Mouse (Mus musculus) megakaryocyte, adult 5-6 weeks (primary cell): ENCODE measurements around the gene Ephb1. TPM values are rescaled to one million over a fixed set of nuclear protein-coding genes. Genes with fewer than 3 reads are reported as not detected.

Experiments
- ATAC-seq: 2 replicates; pipeline ENCODE4 v1.8.0; 2016; ENCODE audit warnings: mild to moderate bottlenecking, inconsistent platforms; ENCODE audit not compliant: poor library complexity, severe bottlenecking
- total RNA-seq, 2 experiments: library from RNA; stranded (forward) in 1 of 2; stranded (reverse) in 1 of 2; fragments of 153-499, 151-499 nt in 1 of 2; fragments of 221-1000, 200-1000 nt in 1 of 2; gene quantifications; 2 replicates each; pipeline versions ENCODE4 v1.2.3 to v1.2.4; 2015 to 2017

Ephb1 gene
- total RNA-seq (2015) (not detected in 2 replicates), total RNA-seq (2017) (not detected in 2 replicates)

DNA sequence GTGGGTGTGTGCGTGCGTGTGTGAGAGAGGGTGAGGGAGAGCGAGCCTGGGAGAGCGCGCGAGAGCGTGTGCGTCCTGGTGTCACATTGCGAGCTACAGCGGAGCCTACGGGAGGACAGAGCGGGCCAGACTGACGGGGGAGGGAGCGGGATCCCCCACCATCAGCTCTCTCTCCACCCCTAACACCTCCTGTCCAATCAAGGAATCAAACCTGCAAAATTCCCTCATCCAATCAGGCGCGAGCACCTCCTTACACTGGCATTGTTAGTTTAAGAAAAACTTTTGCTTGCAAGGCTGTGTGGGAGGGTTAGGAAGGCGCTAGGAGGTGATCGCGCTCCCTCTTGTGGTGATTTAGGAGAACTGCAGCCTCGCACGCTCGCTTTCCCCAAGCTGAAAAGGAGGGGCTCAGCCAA, at the start of gene Ephb1:
Ephb1 (minus strand) TSS at position 133 of the 413 bp plus-strand sequence.
- peak; percentile 79 for ATAC-seq

DNA sequence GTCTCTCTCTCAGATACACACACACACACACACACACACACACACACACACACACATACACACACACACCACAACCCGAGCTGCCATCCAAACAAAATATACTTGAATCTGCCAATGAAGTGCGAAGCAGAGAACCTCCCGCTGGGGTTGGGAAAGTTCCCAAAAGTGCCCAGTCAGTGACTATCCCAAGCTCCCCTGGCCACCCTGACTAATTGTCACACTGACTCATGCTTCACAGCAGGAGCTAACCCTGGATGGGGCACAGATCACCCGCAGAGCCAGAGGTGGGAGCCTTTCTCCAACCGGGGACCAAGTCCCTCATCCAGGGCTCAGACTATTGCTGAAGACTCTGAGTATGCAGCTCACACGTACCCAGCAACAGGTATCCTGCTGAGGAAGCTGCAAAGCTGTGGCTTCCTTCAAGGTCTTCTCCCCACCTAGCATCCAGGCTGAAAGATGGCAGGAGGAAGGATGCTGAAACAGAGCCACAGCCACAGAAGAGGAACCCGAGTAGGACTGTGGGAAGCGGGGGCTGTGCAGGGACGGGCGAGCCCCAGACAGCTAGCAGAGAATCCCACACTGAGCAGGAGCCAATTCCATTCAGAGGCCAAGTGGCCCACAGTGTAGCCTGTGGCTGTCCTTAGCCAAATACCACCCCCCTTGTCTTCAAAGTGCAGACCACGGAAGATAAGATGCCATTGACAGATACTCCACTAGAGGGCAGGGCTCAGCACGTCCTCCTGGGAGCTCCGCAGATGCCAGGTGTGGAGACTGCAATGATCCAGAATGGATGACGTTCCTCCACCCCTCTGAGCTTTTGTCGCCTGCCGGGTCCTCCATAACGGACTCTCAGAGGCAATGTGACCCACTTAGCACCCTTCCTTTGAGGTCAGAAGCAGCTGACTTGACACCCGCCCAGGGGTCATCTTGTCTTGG, 48.9 kb upstream of the Ephb1 start:
- no peak for ATAC-seq

DNA sequence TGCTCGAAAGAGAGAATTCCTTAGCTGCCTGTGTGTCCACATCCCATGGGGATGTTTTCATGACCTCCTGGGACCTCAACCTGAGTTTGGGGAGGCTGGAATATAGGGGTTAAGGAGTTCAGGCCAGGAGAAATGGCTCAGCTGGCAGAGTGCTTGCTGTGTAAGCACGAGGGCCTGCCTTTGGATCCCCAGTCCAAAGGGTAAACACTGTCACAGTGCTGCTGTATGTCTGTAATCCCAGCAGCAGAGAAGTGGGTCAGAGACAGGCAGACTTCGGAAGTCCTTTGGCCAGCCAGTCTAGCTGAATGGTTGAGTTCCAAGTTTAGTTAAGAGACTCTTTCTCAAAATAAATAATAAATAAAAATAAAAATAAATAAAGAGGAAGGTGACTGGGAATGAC, 48.2 kb upstream of the Ephb1 start:
- ATAC-seq: no peak

DNA sequence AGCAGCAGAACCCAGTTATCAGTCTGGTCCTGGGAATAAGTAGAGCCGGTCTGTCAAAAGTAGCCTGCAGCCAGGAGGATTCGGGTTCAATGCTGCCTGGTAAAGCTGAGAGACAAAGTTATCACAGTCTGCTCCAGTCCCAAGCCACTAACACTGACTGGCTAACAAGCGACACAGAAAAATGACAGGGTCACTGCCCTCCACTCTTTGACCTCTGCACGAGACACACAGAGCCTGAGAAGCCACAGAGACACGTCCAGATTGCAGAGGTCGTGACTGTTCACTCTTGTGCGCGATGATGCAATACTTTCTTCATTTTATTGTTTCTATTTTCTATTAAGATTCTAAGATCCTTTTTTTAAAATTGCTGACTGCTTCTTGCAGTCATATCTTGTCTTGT, 33.8 kb upstream of the Ephb1 start:
- no peak for ATAC-seq

DNA sequence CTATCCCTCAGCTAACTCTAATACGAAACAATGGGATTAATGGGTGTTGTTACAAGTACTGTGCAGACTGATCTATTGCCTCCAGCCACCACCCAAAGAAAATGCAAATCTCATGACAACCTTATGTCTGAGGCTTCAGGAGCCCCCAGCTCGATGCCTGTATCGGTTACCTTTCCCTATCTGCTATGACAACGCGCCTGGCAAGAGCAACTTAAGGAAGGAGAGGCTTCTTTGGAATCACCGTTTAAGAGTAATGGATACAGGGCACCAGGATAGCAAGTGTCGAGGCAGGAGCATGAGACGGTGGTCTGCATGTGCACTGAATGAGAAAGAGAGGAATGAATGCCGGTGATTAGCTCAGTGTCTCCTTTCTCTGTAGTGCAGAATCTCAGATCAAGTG, 32.3 kb upstream of the Ephb1 start:
- no peak for ATAC-seq

DNA sequence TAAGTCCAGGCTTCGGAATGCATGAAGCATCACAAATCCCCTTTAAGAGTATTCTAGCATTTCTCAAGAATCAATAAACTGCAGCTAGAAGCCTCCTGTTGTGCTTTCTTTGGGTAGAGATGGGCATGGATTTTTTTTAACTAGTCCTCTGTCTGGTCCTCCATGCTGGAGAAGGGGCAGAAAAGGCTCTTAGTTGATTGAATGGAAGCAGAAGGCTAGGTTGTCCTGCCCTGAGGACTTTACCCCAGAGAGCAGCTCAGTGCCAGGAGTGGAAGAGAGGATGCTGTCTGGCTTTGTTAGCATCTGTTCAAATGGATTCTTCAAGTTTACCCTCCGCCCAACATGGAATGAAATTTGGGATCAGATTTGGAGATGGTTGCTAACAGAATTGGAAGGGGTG, 25.7 kb upstream of the Ephb1 start:
- ATAC-seq: no peak

DNA sequence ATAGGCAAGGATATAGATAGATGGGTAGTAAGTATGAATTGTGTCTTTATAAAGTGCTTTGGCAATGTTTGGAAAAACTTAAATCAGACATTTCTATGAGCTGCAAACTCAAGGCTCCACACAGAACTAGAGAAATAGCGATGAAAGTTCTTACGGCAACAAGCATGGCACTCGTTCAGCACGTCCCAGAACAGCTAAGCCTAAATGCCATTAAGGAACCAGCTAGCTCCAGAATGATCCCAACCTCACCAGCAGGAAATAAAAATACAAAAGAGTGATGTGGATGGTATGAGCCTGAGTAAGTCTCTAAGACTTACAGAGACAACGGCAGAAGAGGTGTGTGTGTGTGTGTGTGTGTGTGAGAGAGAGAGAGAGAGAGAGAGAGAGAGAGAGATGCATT, 20.2 kb upstream of the Ephb1 start:
- no peak for ATAC-seq

DNA sequence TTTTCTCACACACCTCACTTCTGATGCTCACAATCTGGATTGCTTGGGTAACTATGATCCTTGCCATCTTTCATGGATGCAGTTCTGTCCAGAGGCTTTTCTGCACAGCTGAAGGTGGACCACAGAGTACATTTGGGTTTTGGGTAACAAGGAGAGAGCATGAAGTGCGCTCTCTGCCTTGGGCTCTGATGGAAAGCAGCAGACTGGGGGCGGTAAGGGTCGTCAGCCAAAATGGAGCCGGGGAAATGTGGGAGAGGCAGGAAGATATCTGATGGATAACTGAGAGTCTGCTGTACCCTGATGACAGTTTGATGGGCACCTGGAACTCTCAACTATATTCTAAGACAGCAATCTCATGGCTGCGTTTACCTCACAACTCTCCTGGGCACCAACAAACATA, 19.4 kb upstream of the Ephb1 start:
- ATAC-seq: no peak

DNA sequence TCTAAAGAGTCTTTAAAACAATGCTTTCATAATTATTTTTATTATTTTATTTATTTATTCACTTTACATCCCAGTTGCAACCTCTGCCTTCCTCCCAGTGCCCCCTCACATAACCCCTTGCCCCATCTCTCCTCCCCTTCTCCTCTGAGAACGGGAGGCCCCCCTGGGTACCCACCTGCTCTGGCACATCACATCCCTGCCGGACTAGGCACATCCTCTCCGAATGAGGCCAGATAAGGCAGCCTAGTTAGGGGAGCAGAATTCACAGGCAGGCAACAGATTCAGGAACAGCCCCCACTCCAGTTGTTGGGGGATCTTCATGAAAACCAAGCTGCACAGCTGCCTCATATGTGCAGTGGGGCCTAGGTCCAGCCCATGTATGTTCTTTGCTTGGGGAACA, 17.4 kb upstream of the Ephb1 start:
- no peak for ATAC-seq

DNA sequence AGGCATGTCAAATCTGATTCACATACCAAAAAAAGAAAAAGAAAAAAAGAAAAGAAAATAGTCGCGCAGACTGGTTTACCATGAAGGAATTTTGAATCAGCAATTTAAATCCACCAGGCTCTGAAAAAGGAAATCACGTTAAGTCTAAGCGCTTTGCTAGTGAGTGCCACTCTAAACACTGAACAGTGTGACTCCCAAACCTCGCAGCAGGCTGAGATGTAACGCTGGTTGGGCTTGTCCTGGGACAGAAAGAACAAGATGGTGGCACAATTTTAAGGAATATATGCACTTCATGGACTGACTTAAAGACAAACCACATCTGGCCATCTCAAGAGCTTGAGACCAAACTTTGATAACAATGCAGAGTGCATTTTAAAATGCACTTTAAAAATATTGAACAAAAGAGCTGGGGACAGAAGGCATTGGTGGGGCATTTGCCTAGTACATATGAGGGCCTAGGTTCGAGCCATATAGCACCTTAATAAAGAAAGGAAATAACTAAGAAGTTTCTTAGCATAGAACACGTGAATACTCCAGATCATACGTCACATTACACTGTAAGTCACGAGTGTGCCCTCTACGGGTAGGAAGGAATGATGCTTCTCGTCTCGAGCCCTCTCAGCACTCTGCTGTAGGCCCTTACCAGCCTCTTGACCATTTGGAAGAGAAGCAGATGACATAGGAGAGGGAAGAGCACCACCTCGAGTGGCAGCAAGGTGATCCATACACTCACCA, 16.7 kb upstream of the Ephb1 start:
- ATAC-seq: no peak

DNA sequence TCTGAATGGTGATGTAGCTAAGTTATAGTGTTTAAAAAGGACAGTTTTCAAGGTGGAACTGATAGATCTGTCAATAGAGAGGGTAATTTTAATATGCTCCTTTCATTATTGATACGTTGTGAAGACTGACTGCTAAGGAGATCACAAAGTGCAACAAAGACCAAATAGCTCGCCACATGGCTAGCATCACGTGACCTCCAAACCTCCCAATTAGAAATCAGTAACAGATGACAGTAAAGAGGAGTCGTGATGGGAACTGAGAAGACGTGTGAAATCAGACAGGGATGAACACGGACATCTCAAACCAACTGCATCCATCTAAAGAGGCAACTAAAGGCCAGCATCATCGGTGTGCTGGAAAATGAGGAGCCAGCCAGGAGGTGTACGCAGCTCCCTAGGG, 15.6 kb upstream of the Ephb1 start:
- ATAC-seq: no peak

DNA sequence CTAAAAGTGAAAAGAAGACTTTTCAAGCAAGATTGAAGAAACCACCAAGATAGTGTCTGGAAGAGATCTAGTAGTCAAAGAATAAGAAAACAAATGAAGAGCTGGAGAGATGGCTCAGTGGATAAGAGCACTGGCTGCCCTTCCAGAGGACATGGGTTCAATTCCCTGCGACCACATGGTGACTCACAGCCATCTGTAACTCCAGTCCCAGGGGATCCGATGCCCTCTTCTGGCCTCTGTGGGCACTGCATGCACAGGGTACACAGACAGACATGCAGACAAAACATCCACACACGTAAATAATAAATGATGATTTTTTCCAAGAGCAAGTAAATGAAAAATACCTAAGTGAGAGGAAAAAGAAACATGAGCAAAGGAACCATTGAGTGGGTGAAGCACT, 14.6 kb upstream of the Ephb1 start:
- ATAC-seq: no peak

DNA sequence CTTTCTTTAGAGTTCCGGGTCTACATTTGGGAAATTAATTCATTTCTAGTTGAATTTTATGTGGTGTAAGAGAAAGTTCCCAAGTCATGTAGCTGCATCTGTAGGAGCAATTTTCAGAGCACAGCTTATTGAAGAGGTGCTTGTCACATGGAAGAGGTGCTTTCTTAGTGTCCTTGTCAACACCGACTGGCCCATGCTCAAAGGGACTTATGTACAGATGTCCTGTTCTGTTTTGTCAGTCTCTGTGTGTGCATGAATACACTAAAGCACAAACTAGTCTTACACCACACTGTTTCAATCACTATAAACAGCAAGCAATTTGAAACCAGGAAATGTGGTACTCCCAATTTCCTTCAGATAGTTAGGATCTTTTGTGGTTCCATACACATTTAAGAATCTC, 13.3 kb upstream of the Ephb1 start:
- ATAC-seq: no peak

DNA sequence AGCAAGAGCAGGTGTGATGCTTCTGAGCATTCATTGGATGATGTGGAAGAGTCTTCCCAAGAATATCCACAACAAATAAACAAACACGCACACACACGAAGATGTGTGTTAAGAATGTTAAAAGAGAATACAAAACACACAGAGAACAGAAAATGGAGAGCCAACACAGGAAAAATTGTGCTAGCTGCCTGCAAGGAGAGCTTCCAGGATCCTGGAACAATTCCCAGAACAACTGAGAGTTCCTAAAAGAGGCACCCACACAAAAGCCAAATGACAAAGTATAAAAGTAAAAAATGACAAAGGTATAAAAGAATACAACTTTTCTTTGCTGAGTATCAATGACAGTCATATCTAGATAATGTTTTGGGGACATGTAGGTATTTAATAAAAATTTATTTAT, 11.0 kb upstream of the Ephb1 start:
- ATAC-seq: no peak

DNA sequence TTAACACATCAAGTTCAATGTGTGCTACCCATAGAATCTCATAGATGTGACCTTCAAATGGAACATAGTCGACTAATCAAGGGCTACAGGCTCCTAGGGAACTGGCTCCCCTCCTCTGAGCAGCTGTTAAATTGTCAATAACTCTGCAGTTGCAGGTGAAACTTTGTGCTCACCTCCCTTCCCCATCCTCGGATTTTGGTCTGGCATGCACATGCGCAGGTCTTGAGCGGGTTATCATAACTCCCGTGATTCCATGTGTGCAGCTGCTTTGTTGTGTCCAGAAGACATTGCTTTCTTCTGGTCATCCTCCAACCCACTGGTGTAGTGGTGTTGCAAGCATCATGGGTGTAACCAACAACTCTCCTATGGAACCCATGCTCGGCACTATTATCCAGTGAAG, 4.8 kb upstream of the Ephb1 start:
- ATAC-seq: no peak

DNA sequence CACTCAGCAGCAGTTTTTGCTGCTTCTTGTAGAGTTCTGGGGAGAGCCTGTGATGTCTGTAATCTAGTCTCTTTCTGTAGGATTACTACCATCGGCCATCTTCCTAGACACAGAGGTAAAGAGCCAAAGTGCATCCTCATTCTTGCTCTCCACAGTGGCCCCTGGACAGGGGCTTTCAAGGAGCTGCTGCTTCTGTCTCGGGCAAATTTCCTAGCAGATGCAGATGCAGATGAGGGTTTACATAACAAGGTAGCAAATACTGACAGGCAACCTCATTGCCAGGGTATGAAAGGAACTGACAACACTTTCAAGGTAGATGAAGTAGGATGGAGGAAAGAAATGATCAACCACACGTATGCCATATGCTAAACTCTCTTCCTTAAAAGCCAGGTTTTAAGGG, 4.2 kb upstream of the Ephb1 start:
- ATAC-seq: no peak

DNA sequence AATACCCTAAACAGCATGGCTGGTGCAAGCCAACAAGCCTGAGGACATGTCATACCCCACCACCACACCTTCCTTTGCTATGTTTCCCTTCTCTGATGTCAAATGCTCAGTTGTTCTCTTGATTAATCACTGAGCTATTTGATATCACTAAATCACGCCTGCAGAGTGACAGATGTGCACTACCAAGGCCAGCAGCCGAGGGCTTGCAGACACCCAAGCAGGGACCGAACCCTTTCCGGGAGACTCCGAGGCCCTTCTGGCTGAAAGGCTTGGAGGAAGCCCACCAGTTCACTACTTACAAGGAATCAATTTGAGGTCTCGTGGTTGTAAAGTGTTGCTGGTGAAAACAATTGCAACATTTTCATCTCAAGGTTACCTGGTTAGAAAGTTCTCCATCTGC, 3.5 kb upstream of the Ephb1 start:
- ATAC-seq: no peak

DNA sequence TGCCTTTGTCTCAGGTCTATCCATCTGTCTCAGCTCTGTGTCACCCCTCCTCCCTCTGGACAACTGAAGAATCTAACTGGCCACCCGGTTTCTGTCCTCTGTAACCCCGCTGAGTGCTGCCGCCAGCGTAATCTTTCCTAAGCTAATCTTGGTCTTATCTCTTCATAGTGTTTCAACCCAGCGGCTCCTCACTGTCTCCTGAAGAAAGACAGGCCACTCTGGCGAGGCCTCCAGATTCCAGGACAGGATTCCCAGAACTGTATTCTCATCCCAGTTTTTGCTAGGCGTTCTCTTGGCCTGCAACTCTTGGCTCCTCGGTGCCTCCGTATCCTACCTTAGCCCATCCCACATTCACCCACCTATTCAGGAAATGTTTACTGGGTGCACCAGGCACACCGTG, 2.0 kb upstream of the Ephb1 start:
- no peak for ATAC-seq

DNA sequence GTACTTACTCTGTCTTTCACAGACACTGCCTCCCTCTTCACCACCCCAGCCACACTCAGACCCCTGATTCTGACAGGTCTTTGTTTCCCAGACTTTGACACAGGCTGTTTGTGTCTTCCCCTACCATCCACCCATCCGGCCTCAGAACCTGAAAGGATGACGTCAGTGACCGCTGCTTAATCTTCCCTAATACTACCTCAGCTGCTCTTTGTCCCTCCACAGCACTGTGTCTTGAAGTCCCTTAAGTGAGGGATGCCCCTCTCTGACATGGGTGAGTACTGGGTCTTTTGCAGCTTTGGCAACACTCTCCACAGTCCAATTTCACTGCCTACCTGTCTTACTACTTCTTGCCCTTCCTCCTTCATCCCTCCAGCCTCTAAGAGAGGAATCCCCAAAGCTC, 1.2 kb upstream of the Ephb1 start:
- ATAC-seq: no peak

DNA sequence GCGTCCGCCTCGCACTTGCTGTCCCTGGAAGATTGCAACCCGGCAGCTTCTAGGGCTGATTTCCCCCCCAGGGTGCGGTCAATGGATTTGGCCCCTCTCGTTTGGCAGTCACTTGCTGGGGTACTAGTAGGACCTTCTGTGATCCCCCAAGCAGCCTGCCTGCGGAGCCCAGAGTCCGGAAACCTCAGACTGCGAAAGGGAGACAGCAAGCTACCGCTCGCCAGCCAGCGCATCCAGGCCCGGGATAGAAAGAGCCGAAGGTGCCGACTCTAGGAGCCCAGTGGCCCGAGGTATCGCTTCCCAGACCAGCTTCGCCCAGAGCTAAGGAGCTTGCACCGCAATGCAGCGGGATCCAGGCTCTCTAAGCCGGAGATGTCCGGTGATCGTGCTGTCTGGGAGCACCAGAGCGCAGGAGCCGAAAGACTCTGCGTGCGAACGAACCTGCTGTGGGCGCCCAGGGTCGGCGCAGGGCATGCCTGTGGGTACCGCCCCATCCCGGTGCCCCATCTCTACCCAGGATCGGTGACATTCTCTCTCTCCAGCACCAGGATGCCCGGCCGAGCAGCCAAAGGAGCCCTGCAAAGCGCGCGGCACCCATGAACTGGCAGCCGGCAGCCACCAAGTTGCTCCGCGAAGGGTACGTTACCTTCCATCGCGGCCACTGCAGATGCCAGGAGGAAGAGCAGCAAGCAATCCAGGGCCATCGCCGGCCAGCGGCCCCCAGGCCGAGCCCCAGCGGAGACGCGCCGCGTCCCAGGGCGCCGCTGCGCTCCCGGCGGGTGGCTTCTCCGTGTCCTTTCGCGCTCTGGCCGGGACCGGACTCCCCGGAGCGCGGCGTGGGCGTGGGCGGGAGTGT, 629 bp downstream of the Ephb1 start:
- ATAC-seq: no peak

DNA sequence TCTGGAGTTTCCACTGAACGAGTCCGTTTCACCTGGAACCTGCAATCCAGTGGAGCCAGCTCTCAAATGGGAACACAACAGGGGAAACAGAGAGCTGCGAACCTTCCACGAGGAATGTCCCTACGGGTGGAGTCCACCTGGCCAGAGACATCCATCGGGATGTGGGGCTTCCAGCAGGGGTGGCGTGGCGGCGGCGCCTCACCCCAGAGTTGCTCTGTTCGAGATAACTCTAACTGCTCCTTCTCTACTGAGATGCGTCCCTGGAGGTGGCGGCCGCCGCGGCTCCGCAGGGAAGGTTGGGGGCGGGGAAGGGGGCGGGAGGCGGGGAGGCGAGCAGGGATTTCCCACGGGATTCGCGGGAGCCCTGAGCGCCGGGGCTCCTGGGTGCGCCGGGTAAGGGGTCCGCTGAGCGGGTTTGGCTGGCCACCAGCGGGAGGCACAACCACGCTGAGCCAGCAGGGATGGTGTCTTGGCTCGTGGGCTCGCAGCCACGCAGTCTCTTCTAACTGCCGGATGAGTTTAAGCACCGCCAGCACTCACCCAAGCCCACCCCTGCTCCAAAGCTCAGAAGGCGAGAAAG, 1.3 kb downstream of the Ephb1 start:
- no peak for ATAC-seq
